Mouse (Mus musculus): Measurements from ENCODE around the gene Rpsa.

Rpsa gene

DNA sequence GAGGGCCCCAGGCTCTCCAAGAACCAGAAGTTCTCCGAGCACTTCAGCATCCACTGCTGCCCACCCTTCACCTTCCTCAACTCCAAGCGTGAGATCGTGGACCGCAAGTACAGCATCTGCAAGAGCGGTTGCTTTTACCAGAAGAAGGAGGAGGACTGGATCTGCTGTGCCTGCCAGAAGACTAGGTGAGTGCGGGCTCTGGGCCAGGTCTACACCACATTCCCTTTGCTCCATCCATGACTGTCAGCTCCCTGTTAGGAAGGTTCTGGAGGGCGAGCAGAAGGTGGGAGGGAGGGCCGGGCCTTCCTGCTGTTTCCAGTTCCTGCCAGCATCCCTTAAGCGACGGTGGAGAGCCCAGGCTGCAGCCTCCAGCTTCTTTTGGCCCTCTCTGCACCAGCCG, 40.3 kb downstream of the Rpsa start:
- DNase-seq (ENCODE audit: low spot score in 2 of 2): no peak

DNA sequence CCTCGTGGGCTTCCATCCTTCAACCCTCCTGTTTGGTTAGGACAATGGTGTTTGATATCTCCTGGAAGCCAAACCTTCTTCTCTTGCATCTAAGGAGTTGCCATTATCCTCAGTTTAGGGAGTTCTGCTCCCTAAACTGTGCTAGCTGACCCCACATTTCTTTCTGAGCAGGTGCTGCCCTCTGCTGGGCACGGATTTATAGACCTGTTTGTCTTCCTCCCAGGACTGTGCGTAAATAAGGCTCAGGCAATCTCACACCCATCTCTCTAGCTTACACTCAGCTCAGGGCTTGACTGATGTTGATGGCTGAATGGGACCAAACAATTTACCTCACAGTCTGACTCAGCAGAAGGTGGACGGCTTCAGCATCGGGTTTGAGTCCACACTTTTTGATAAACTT, 43.8 kb downstream of the Rpsa start:
- peak in 1 of 2 experiments; percentile 68 for DNase-seq (ENCODE audit: low spot score in 2 of 2)

GRCm38 (mm10) chr9:120174436-120175137, 47.1 kb downstream of the Rpsa start:
- DNase-seq (ENCODE audit: low spot score in 2 of 2): peak; percentile 50 to 53

DNA sequence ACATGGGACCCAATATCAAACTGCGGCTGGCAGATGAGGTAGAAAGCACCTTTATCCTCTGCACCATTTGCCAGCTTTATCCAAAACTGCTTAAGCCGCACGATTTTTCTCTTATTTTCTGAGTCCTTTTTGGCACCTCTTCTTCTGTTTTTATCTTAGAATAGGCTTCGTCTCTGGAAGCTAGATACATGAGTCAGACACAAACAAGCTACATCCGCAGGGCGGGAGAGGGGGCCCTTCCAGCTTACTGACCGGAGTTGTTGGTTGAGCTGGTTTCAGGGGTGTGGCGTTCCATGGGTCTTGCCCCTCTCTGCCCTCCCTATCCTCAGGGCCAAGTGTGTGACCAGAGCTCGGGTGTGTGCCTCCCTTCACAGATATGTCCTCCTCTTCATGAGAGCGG, 51.3 kb downstream of the Rpsa start:
- no peak for DNase-seq (ENCODE audit: low spot score in 2 of 2)

All from right cerebral cortex, postnatal 10 days (tissue).